Mouse (Mus musculus): Measurements from ENCODE around the gene Themis. TPM values are rescaled to one million over a fixed set of nuclear protein-coding genes. Genes with fewer than 3 reads are reported as not detected.
A peak's percentile ranks its signal among the peaks of the same experiment; 100 is the strongest.

Gene Themis
- total RNA-seq, 2 experiments from 2014 or later: 0.69 to 1.1 TPM

DNA sequence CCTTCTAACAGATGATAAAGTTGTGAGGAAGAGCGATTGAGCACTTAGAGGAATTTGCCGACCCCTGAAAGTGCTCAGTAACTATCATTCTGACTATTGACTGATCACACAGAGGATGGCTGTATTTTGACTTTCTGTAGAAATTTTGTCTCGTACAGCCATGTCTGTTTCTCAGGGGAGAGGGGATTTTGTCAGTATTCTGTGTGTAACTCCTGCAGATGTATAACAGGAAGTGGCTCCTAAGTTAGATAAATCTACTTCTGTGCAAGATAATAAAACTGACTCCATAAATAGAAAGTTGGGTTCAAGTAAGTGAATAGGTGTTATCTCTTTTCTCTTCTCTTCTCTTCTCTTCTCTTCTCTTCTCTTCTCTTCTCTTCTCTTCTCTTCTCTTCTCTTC is 137.0 kb downstream of the Themis start:
- no peak for DNase-seq

DNA sequence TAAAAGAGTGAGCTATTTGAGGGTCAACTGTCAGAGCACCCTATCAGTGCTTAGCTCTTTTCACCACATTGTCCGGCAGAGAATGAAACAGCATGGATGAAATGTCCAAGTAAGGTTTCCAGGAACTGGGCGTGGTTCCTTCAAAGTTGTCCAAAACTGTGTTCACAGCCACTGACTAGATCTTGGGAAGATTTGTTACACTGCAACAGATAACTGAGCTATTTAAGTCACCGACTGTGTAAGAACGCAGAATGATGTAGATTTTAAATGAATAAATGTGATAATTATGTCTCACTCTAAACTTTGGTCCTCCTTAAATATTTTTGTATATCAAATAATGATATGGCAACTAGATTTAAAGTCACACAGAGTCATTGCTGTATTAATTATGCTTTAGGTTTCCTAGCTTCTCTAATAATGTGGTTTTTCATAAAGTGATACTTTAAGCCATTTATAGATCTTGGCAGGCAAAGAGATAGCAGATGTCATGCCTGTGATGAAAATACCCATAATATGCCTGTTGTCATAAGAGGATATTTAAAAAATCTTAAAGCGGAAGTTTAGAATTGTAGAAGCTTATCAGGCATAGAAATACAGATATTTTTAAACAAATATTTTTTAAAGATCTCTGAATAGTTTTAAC is 143.9 kb downstream of the Themis start:
- DNase-seq: no peak

DNA sequence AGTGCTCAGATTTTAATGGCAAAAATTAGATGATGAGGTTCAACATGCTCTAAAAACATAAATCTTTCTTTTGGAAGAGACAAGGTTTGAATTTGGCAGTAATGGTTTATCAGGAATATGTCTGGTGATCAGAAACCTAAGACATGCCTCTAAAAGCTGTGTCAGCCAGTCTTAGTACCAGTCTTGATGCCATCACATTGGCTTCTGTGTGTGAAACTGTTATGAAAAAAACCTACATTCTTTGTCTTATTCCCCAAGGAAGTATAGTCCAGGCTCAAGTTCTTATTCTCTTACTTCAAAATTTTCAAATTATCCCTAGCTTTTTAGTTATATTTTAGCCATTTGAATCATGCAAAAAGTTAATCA is 144.4 kb downstream of the Themis start:
- no peak for DNase-seq

- no peak for DNase-seq
These were observed 148.0 kb downstream of the Themis start for GRCm38 (mm10) chr10:28816160-28816559.

GRCm38 (mm10) chr10:28822320-28822719 is 154.2 kb downstream of the Themis start:
- no peak for DNase-seq

GRCm38 (mm10) chr10:28842605-28843004 is 174.4 kb downstream of the Themis start:
- DNase-seq: no peak

GRCm38 (mm10) chr10:28843755-28844717 is 175.9 kb downstream of the Themis start:
- DNase-seq: peak; percentile 60

DNA sequence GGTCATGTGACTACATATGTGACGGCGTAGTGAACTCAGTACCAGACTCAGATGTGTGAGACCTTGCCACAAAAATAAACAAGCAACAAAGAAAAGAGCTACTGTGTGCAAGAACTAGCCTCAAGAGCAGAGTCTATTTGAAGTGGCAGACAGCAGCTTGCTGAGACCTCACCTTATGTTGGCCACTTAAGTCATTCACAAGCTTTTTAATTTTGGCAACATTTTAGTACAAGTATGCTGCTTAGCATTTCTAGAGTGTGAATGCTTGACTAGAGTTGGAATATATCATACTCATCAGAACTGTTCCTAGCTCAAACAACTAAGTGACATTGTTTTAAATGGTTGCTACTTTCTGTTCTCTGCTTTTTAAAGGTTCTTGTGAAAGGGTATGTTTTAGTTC is 188.0 kb downstream of the Themis start:
- DNase-seq: no peak

DNA sequence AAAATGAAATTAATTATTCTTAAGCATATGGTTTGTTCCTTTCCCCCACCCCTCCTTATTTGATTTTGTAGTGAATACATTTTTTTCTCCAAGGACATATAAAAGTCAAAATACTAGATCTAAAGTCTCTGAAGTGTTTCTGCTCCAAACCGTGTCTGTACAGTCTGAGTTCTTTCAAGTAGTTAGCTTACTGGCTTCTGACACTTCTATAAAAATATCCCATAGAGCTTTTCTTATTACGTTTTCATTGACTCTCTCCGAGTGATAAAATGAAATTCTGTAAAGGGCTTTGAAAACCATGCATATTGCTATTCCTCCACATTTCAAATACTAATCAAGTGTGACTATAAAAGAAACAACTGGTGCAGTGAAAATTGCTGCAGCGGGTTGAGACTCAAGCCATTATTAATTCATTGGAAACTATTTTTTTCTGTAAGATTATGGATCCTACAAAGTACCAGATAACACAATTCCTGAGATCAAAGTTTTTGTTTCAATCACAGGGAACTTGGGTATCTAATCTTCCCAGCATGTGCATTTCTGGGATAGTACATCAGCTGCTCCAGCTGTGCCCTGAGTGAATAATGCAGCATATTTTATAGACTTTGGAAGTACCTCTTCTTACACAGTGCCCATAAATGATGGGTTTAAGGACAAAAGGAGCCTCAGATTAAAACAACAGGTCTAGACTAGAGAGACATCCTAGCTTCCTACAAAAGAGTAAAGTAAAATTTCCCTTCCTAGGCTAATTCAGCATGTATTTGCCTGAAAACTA is 202.6 kb downstream of the Themis start:
- no peak for DNase-seq

GRCm38 (mm10) chr10:28874605-28875004 is 206.4 kb downstream of the Themis start:
- DNase-seq: no peak

DNA sequence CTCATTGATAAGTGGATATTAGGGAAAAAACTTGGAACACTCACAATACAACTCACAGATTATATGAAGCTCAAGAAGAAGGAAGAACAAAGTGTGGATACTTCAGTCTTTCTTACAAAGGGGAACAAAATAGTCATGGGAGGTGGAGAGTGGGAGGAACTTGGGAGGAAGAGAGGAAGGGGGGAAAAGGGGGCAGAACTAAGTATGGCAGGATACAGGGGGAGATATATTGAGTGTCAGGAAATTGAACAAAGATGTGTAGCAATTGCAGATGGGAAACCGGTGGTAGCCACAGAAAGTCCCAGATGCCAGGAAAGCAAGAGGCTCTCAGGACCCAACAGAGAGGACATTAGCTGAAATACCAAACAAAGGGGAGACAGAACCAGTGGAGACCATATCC is 219.5 kb downstream of the Themis start:
- DNase-seq: no peak

DNA sequence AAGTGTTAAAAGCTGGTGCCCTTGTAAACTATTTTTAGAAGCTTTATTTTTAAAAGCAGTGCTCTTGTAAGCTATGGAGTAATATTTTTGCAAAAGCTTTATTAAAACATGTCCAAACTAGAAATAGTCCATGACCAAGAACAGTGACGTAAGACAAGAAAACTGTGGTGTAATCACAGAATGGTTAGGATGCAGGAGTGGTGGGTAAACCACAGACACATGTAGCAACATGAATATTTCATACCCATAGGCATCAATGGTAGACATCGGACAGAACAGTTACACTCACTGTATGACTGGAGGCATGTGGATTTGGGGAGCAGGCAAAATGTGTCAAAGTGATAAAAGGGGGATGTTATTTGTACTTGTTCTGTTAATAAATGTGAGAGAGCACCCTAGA is 222.7 kb downstream of the Themis start:
- DNase-seq: no peak

GRCm38 (mm10) chr10:28898351-28898750 is 230.2 kb downstream of the Themis start:
- no peak for DNase-seq
